Mouse (Mus musculus): Measurements from ENCODE around the gene Il16. TPM values are rescaled to one million over a fixed set of nuclear protein-coding genes. Genes with fewer than 3 reads are reported as not detected.

The Il16 gene
- polyA plus RNA-seq, 1 experiment from 2014 or later, result 4.5 TPM

DNA sequence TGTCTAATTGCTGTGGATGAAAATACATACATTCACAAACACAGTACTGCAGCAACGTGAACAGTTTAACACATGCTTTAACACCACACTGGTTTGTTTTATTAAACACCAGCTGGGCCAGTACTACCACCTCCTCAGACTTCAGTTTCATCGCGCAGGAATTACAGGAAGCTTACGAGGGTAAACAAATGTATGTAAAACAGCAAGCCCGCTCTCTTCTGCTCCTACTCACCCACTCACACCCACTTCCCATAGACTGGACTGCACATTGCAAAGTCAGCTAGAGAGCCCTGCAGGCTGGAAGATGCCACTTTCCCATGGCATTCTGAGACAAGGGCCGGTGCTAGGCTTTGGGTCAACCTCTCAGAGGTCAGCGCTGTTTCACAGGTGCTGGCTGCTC lies 96.7 kb downstream of the Il16 start:
- Histone ChIP-seq H3K27ac (ENCODE audit: low read depth, low read length) (no peak overlapping the region), H3K4me3 (ENCODE audit: low read depth, low read length) (no peak overlapping the region), H3K27me3 (replicated peaks; ENCODE audit: control insufficient read depth, insufficient read depth, low read length) (no peaks in the 10 kb centered on the region), H3K9ac (ENCODE audit: low read depth, low read length) (no peak overlapping the region), H3K4me1 (replicated peaks; ENCODE audit: control insufficient read depth, insufficient read depth, low read length) (no peaks in the 10 kb centered on the region), H3K9me3 (ENCODE audit: control insufficient read depth, low read length) (no peaks in the 10 kb centered on the region), H3K36me3 (ENCODE audit: control insufficient read depth, insufficient read depth, low read length) (no peaks in the 10 kb centered on the region), H3K4me2 (no peak overlapping the region)
- 83% methylated on average over 7 of the region's 7 CpGs for WGBS
- ATAC-seq (replicated peaks; ENCODE audit: low FRiP score) (no peak), DNase-seq (ENCODE audit: low spot score) (peak; percentile 20)

DNA sequence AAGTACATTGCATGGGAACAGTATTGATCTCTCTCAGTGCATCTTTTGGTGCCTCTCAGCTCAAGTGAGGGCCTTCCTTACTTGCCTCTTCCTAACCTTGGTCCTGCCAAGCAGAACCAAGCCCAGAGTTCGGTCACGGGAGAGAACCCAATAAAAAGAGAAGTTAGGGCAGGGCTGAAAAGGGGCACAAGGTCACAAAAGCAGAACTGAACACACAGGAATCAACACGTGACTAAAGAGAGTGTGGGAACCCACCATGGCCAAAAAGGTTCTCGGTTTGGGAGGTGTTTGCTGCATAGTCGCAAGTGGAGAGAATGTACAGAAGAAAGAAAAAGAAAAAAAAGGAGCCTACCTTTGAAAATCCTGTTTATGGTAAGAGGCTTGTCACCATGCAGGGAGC lies 100.0 kb downstream of the Il16 start:
- 60% methylated on average over 5 of the region's 5 CpGs for WGBS
- no peak overlapping the region for H3K9ac ChIP-seq (ENCODE audit: low read depth, low read length)

DNA sequence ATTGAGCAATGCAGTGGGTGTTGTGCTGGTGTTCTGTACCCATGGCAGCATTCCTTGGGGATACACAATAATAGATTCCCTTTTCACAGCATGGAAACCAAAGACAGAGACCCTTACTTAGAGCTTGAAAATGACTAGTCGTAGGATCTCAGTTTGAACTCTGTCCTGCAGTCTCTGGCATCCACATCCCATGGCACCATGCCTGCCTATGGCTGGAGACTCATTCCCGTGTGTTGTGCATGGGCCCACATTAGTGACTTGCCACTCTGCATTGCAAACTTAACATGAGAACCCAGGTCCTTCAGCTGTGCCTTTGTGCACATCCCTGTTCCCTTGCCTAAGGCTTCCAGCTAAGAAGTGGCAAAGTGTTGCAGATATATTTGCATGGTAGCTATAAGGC lies 100.8 kb downstream of the Il16 start:
- Histone ChIP-seq H3K9me3 (ENCODE audit: control insufficient read depth, low read length) (no peaks in the 10 kb centered on the region), H3K4me2 (no peak overlapping the region), H3K36me3 (ENCODE audit: control insufficient read depth, insufficient read depth, low read length) (peaks cover 3% of the 10 kb centered on the region; the same call in 1 of the 2 replicates), H3K4me3 (ENCODE audit: low read depth, low read length) (no peak overlapping the region), H3K27me3 (replicated peaks; ENCODE audit: control insufficient read depth, insufficient read depth, low read length) (no peaks in the 10 kb centered on the region), H3K27ac (ENCODE audit: low read depth, low read length) (no peak overlapping the region), H3K9ac (ENCODE audit: low read depth, low read length) (no peak overlapping the region), H3K4me1 (replicated peaks; ENCODE audit: control insufficient read depth, insufficient read depth, low read length) (no peaks in the 10 kb centered on the region)
- no peak for ATAC-seq (replicated peaks; ENCODE audit: low FRiP score)
- no peak for DNase-seq (ENCODE audit: low spot score)
- WGBS, result 71% methylated on average over 2 of the region's 2 CpGs

More for the DNA sequence above, 100.0 kb downstream of the Il16 start:
- Histone ChIP-seq H3K27me3 (replicated peaks; ENCODE audit: control insufficient read depth, insufficient read depth, low read length) (no peaks in the 10 kb centered on the region), H3K4me3 (ENCODE audit: low read depth, low read length) (no peak overlapping the region), H3K36me3 (ENCODE audit: control insufficient read depth, insufficient read depth, low read length) (peaks cover 3% of the 10 kb centered on the region; the same call in 1 of the 2 replicates), H3K4me1 (replicated peaks; ENCODE audit: control insufficient read depth, insufficient read depth, low read length) (no peaks in the 10 kb centered on the region), H3K4me2 (no peak overlapping the region), H3K9me3 (ENCODE audit: control insufficient read depth, low read length) (no peaks in the 10 kb centered on the region), H3K27ac (ENCODE audit: low read depth, low read length) (no peak overlapping the region)
- DNase-seq (ENCODE audit: low spot score), result peak; percentile 28
- ATAC-seq (replicated peaks; ENCODE audit: low FRiP score), result no peak

DNA sequence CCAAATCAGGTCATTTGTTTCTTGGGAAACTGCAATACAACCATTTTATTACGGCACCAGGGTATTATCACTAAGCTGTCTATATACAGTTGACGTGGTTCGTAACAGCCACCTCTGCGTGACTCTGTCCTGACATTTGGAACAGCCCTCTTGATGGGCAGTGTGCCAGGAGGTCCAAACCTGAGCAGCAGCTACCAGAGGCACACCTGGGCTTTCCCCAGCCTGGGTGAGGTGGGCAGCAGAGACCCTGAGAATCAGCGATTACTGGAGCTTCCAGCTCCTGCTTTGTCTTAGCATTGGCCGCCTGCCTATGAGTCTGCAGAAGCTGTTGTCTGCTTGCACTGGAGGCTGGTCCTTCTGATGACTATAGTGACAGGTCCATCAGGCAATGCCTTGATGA lies 101.9 kb downstream of the Il16 start:
- ATAC-seq (replicated peaks; ENCODE audit: low FRiP score) (no peak), DNase-seq (ENCODE audit: low spot score) (no peak)
- Histone ChIP-seq H3K4me2 (no peak overlapping the region), H3K36me3 (ENCODE audit: control insufficient read depth, insufficient read depth, low read length) (peaks cover 3% of the 10 kb centered on the region; the same call in 1 of the 2 replicates), H3K9me3 (ENCODE audit: control insufficient read depth, low read length) (no peaks in the 10 kb centered on the region), H3K27me3 (replicated peaks; ENCODE audit: control insufficient read depth, insufficient read depth, low read length) (no peaks in the 10 kb centered on the region), H3K9ac (ENCODE audit: low read depth, low read length) (no peak overlapping the region), H3K27ac (ENCODE audit: low read depth, low read length) (no peak overlapping the region), H3K4me1 (replicated peaks; ENCODE audit: control insufficient read depth, insufficient read depth, low read length) (no peaks in the 10 kb centered on the region), H3K4me3 (ENCODE audit: low read depth, low read length) (no peak overlapping the region)
- WGBS, result 88% methylated on average over 6 of the region's 6 CpGs

DNA sequence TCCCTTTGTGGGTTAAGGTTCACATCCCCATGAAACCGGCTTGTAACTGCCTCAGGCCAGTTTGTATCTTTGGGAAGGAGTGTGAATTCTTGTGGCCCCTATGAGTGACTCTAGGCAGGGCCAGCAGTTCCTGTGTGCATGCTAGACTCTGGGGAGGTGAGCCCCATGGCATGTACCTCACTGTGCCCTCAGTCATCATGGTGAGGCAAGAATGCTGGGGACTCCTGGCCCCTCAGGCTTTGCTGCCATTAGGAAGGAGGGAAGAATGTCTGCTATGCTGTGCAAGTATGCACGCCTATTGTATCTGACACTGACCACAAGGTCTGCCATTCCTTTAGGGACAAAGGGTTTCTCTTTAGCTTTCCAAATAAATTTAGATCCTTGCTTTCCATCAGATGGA lies 104.4 kb downstream of the Il16 start:
- no peak for ATAC-seq (replicated peaks; ENCODE audit: low FRiP score)
- Histone ChIP-seq H3K9ac (ENCODE audit: low read depth, low read length) (no peak overlapping the region), H3K27ac (ENCODE audit: low read depth, low read length) (no peak overlapping the region), H3K4me1 (replicated peaks; ENCODE audit: control insufficient read depth, insufficient read depth, low read length) (no peaks in the 10 kb centered on the region), H3K36me3 (ENCODE audit: control insufficient read depth, insufficient read depth, low read length) (peaks cover 3% of the 10 kb centered on the region; the same call in 1 of the 2 replicates), H3K4me3 (ENCODE audit: low read depth, low read length) (no peak overlapping the region), H3K9me3 (ENCODE audit: control insufficient read depth, low read length) (no peaks in the 10 kb centered on the region), H3K4me2 (no peak overlapping the region), H3K27me3 (replicated peaks; ENCODE audit: control insufficient read depth, insufficient read depth, low read length) (no peaks in the 10 kb centered on the region)
- WGBS, result 65% methylated on average over 2 of the region's 2 CpGs
- DNase-seq (ENCODE audit: low spot score), result peak; percentile 24

DNA sequence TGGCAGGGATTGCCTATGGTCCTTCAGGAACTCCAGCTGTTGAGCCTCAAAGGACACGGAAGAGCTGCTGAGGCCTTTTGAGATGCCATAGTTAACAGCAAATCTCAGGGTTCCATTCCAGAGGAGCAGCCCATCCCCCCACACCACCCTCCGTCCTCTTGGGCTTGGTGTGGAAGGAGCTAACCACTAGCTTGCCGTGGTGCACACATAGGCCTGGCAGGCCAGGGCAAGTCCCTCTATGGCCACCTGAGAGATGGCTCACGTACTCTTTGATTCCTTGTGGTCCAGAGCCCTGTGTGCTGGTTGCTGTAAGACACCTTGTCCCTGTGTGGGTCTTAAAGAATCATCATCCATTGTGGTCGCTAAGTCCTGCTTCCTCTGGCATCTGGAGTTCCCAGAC lies 104.9 kb downstream of the Il16 start:
- no peak overlapping the region for H3K9ac ChIP-seq (ENCODE audit: low read depth, low read length)
- no peak overlapping the region for H3K4me3 ChIP-seq (ENCODE audit: low read depth, low read length)
- H3K36me3 ChIP-seq (ENCODE audit: control insufficient read depth, insufficient read depth, low read length), result peaks cover 3% of the 10 kb centered on the region; the same call in 1 of the 2 replicates
- no peaks in the 10 kb centered on the region for H3K9me3 ChIP-seq (ENCODE audit: control insufficient read depth, low read length)
- no peaks in the 10 kb centered on the region for H3K4me1 ChIP-seq (replicated peaks; ENCODE audit: control insufficient read depth, insufficient read depth, low read length)
- no peak overlapping the region for H3K4me2 ChIP-seq
- DNase-seq (ENCODE audit: low spot score) (peak; percentile 22), ATAC-seq (replicated peaks; ENCODE audit: low FRiP score) (no peak)
- 88% methylated on average over 5 of the region's 5 CpGs for whole genome bisulfite sequencing
- no peaks in the 10 kb centered on the region for H3K27me3 ChIP-seq (replicated peaks; ENCODE audit: control insufficient read depth, insufficient read depth, low read length)
- H3K27ac ChIP-seq (ENCODE audit: low read depth, low read length), result no peak overlapping the region

DNA sequence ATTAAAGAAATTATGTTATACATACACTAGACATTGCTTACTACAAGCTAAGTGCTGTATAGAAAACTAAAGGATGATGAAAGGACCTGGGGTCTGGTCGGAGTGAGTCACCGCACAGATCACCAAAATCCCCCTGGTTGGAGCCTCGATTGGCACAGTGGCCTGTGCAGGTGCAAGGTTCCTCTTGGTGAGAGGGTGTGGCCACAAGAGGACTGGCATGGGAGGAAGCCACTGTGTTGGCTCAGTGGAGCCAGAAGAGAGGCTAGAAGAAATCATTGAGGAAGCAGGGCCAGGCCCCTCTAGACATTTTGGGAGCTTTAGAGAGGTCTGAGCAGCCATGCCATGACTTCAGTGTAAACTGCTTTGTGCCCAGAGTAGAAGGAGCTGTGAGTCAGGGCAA lies 106.4 kb downstream of the Il16 start:
- H3K4me2 ChIP-seq, result no peak overlapping the region
- no peaks in the 10 kb centered on the region for H3K9me3 ChIP-seq (ENCODE audit: control insufficient read depth, low read length)
- H3K4me3 ChIP-seq (ENCODE audit: low read depth, low read length), result no peak overlapping the region
- H3K27me3 ChIP-seq (replicated peaks; ENCODE audit: control insufficient read depth, insufficient read depth, low read length), result no peaks in the 10 kb centered on the region
- no peak overlapping the region for H3K9ac ChIP-seq (ENCODE audit: low read depth, low read length)
- peaks cover 3% of the 10 kb centered on the region; the same call in 1 of the 2 replicates for H3K36me3 ChIP-seq (ENCODE audit: control insufficient read depth, insufficient read depth, low read length)
- no peak for ATAC-seq (replicated peaks; ENCODE audit: low FRiP score)
- no peak for DNase-seq (ENCODE audit: low spot score)
- H3K4me1 ChIP-seq (replicated peaks; ENCODE audit: control insufficient read depth, insufficient read depth, low read length), result no peaks in the 10 kb centered on the region
- no peak overlapping the region for H3K27ac ChIP-seq (ENCODE audit: low read depth, low read length)
- WGBS, result 89% methylated on average over 3 of the region's 3 CpGs

DNA sequence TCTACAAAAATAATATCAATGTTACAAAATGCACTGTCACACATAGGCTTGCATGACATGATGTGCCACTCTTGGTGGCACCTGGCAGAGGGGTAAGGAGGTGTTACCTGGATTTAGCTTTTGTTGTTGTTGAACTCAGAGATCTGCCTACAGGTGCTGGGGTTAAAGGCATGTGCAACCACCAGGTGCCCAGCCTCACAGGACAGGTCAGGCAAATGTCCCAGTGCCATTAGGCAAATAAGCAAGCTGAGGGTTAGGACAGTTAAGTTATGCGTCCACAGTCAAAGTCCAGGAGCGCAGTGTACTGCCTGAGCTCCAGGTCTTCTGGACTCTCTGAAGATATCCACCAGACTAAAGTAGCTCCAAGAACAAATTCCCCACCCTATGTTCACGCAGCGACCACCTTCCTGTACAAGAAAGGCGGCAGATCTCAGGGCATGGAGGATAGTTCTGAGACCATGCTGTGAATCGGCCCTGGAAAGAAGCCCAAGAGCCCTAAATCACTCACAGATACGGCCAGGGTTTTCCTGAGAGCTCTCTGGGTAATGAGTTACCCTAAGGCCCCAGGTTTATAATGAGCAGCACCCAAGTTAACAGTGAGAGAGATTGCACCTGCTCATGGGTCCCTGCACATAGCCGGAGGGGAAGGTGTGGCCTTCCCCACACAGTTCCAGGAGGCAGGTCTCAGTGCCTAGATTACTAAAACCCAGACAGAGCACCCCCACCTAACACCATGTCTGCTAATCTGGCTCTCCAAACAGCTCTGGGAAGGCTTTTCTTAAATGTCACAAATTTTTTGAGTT lies 107.5 kb downstream of the Il16 start:
- no peak overlapping the region for H3K27ac ChIP-seq (ENCODE audit: low read depth, low read length)
- H3K27me3 ChIP-seq (replicated peaks; ENCODE audit: control insufficient read depth, insufficient read depth, low read length), result no peaks in the 10 kb centered on the region
- no peak overlapping the region for H3K4me3 ChIP-seq (ENCODE audit: low read depth, low read length)
- H3K4me2 ChIP-seq, result no peak overlapping the region
- H3K4me1 ChIP-seq (replicated peaks; ENCODE audit: control insufficient read depth, insufficient read depth, low read length), result peaks cover 4% of the 10 kb centered on the region; the same call in 1 of the 2 replicates
- 91% methylated on average over 8 of the region's 8 CpGs for WGBS
- ATAC-seq (replicated peaks; ENCODE audit: low FRiP score), result no peak
- H3K36me3 ChIP-seq (ENCODE audit: control insufficient read depth, insufficient read depth, low read length), result peaks cover 3% of the 10 kb centered on the region; the same call in 1 of the 2 replicates
- DNase-seq (ENCODE audit: low spot score), result no peak
- H3K9ac ChIP-seq (ENCODE audit: low read depth, low read length), result no peak overlapping the region
- H3K9me3 ChIP-seq (ENCODE audit: control insufficient read depth, low read length), result no peaks in the 10 kb centered on the region

DNA sequence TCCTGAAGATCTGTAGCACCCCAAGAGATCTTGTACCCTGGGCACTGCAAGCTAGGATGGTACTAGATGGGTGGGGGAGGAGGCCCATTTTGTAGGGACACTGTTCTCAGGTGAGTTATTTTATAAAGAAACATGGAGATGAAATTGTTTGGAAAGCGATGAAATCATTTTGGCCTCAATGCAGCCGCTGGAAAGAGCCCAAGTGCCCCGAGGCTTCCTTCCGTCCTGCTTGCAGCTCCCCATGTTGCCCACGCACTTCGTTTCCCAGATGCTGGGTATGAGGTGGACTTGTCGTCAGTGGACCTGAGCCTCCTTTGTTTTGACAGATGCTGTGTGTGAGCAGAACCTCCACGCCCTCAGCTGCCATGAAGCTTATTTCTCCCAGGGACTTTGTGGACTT lies 109.1 kb downstream of the Il16 start:
- Histone ChIP-seq H3K4me3 (ENCODE audit: low read depth, low read length) (no peak overlapping the region), H3K9me3 (ENCODE audit: control insufficient read depth, low read length) (no peaks in the 10 kb centered on the region), H3K9ac (ENCODE audit: low read depth, low read length) (no peak overlapping the region), H3K36me3 (ENCODE audit: control insufficient read depth, insufficient read depth, low read length) (peaks cover 3% of the 10 kb centered on the region; the same call in 1 of the 2 replicates), H3K4me2 (no peak overlapping the region), H3K27ac (ENCODE audit: low read depth, low read length) (no peak overlapping the region), H3K4me1 (replicated peaks; ENCODE audit: control insufficient read depth, insufficient read depth, low read length) (peaks cover 9% of the 10 kb centered on the region), H3K27me3 (replicated peaks; ENCODE audit: control insufficient read depth, insufficient read depth, low read length) (no peaks in the 10 kb centered on the region)
- DNase-seq (ENCODE audit: low spot score), result no peak
- ATAC-seq (replicated peaks; ENCODE audit: low FRiP score), result no peak
- 88% methylated on average over 8 of the region's 8 CpGs for WGBS

Measured in liver, embryonic 11.5 days (tissue).